Mouse (Mus musculus): ENCODE measurements at regions not wholly inside any gene's neighbourhood (a gene's known extent, or its start where the extent isn't known, plus 50 kb on each side); places are given as distances from the start of the nearest gene placed in this dataset.

DNA sequence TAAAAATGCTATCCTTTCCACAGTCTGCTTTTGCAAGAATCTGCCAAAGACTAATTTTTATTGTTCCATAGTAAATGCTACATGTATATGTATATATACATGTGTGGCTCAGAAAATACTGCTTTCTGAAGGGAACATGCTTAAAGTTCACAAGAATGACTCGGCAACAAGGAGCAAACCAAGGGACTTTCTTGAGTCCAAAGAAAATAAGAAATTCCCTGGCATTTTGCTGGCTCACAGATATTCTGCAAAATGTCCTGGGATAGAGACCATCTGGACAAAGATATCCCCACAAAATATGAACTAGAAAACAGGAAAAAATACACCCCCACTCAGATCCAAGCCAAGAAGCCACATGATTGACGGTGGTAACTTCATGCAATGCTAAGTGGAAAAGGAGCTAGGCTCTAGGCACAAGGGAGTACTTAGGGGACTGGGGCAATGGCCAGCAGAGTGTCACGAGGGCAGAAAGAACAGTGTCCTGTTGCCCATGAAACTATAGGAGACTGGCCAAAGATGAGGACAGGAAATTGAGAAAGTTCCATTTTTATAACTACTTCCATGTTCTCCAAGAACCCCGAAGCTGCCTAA, 274.3 kb upstream of the Acvr2a start:
- ATAC-seq: no peak

DNA sequence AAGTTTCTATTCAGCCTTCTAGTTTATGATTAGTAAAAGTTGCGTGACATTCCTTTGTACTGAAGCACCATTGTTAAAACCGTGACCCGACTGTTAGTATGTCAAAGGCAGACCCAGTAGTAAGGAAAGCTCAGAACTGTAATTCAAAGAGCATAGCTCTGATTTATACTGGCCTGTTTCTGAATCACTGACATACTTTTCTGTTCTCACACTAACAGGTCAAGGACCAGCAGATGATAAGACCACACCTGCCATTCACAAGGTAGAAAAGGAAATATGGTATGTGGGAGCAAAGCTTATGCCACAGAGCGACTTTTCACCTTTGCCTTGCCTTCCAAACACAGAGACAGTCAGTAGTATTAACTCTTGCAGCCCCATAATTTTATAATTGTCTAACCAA, 269.5 kb upstream of the Acvr2a start:
- ATAC-seq: no peak

DNA sequence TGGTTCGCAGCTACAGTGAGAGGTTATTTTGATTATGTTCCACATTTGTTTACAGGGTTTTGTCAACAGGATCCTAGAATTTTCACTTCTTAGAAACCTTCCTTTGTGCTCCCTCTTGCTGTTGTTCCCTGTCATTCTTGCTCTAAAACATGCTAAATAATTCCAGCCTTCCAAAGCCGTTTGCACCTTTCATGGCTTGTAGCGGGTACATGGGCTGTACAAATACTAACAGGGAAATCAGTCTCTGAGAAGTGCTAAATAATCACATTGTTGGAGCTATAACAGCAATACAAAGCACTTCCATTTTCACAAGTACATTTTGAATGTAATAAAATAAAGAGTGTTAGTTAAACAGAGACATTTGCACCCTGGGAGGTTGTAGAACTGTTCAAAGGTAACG, 268.8 kb upstream of the Acvr2a start:
- no peak for ATAC-seq

DNA sequence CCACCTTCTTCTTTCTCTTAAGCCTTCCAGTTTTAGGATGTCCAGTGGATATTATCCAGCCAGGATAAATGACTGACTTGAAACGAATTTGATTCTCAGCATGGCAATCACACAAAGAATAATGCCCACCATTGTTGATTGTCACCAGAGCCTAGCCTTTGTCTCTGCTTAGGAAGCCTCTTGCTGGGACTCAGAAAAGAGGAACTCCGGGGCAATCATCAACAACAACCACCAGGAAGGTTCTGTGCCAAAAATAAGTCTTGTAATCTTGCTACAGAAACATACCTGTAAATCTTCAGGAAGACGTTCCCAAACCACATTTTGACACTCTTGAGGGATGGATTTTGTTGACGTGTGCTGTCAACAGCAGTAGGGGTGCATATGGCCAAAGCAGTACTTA, 268.2 kb upstream of the Acvr2a start:
- no peak for ATAC-seq

DNA sequence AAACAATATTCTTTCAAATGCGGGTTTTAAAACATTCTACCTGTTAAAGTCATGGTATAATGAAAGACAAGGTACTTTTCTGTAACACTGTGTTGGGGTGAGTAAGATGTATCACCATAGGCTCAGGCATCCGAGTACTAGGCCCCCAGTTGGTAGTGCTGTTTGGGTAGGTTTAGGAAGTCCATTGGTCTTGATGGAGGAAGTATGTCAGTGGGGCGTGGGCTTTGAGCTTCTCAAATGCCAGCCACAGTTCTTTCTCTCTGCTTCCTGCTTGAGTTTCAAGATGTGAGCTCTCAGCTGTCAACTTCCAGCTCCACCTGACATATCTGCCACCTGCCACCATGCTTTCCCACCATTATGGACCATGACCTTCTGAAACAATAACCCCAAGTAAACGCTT, 267.7 kb upstream of the Acvr2a start:
- ATAC-seq: no peak

DNA sequence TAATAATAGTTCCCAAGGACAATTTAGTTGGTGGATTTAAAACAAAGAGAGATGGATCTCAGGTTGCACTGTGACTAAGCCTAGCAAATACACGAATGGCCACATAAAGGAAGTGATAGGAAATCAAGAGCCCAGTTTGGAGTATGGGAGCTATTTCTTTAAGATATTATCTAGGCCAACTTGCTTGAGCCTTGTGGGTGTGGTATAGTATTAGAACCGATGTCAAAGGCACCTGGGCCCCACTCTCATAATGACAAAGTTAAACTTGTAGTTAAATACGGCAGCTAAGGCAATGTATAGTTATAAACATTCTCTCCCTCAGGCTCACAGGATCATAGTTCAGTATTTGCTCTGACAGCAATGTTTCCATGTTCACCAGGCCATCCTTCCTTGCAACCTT, 257.3 kb upstream of the Acvr2a start:
- no peak for ATAC-seq

DNA sequence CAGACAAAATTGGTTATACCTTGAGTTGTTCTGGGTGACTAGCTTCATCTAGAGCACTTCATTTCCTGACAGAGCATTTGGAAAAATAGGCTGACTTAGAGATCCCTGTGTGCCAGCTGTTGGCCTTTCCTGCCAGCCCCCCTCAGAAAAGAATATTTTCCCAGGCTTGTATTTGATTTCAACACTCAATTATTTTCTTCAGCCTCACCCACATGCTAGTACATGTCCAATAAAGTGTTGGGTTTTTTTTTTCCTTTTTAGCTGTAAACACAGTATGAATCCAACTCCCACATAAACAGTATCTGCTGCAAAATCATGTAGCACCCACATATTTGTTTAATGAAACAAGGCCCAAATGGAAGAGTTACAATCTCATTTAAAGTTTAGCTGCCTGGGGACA, 256.8 kb upstream of the Acvr2a start:
- no peak for ATAC-seq

DNA sequence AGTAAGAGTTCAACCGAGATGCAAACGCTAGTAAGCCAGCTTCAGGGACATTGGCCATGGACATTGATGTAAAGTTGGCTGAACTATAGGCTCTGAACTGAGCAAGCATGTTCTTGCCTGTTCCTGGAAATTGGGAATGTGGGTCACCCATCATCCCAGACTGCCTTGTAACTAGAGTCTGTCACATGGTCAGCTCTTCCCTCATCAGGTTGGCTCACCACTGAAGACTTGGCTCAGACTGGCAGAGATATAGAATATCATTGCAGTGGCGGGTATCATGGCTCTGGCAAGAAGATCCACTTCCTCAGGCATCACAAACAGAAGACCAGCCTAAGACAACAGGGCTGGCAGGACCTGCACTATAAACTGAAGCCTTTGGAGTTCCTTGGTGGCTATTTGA, 255.3 kb upstream of the Acvr2a start:
- no peak for ATAC-seq

DNA sequence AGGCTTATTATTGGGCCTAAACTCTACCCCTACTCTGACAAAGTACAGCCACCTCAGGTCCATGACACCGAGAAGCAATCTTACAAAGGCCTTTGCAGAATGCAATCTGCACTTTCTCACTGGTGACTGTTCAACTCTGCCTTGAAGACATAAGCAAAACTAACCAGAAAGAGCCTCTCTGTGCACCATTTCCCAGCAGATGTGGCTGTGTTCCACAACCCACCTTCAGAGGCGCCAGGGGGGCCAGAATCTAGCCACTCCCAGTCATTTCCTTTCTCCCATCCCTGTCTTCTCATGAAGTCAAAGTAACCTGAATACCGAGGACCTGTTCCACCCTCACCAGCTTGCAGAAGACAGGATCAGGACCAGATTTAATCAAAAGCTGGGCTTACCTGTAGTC, 250.3 kb upstream of the Acvr2a start:
- no peak for ATAC-seq

DNA sequence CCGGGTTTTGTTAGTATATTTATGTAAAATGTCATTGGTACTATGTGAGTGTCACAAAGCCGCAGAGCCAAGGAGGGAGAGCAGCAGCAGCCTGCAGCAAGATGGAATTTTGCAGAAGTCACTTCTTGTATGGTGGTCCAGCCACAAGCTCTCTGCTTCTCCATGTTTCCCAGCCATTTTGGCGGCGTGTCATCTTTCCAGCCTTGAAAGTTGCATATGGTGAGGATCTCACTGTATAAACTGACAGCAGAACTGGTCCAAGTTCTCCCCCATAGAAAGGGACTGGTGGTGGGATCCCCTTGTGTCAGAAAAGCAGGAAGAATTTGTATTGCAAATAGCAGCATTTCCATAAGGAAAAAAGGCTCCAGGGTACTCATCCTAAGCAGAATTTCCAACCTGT, 249.7 kb upstream of the Acvr2a start:
- ATAC-seq: no peak

DNA sequence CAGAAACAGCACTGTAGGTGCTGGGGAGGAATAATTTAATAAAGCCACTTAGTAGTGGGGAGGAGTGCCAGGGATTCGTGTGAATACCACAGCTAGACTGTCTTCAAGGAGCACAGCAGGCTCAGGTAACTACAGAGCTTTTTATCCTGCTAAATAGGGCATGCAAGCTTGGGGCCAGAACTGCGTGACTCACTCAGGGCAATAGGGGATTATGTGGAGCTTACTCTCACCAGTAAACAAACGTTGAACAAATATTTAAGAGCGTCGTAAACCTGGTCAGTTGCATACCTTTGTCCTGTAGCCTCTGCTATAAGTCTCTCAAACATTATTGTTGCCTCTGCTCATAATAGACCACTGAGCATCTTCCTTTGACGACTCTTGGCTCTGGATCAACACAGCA, 246.0 kb upstream of the Acvr2a start:
- no peak for ATAC-seq

DNA sequence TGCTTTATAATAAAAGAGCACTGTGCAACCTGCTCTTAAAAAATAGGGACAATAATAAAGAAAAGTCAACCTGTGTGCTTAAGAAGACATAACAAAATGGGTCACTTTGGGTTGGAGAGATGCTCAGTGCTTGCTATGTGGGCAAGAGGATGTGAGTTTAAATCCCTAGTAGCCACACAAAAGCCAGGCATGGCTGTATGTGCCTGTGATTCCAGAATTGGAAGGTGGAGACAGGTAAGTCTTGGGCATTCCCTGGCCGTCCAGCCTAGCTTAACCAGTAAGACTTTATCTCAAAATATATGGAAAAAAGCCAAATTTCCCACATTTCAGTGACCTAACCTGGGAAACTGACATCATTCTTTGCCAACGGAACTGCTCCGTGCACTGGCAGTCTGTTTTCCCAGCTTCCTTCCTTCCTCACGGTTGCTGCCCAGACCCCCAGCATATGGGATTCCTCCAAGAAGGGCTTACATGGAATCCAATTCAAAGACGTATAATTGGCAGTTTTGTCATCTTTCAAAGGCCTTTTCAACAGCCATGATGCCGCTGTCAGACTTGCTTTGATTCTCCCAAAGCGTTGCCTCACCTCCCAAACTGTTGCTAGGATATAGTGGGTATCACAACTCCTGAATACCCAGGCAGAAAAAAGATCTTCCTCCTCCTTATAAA, 227.6 kb upstream of the Acvr2a start:
- no peak for ATAC-seq

DNA sequence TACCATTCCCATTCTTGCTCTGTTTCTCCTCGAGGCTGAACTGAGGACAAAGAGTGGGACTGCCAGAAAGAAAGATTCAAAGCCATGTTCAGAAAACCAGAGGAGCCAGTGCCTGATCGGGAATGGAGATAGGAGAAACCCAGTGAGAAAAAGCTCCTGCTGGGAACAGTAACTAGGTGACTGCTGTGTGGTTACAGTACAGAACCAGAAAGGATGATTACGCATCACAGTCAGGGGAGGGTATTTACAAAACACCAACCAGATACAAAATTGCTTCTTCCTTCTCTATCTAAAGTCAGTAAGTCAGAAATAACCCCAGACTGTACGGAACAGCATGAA, 227.1 kb upstream of the Acvr2a start:
- no peak for ATAC-seq

DNA sequence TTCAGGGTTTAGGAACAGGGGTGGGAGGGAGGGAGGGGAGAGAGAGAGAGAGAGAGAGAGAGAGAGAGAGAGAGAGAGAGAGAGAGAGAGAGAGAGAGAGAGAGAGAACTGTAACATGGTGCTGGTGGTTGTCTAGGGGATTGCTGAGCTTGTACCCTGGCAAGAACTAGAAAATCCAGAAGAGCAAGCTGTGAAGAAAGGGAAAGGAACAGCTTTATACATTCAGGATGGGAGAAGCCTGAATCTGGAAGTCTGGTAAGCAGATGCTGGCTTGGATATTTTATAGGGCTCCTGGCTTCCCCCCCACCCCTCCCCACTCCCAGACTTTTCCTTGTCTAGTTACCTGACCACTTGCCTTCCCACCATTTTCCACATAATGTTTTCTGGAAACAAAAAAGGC, 224.2 kb upstream of the Acvr2a start:
- ATAC-seq: no peak

DNA sequence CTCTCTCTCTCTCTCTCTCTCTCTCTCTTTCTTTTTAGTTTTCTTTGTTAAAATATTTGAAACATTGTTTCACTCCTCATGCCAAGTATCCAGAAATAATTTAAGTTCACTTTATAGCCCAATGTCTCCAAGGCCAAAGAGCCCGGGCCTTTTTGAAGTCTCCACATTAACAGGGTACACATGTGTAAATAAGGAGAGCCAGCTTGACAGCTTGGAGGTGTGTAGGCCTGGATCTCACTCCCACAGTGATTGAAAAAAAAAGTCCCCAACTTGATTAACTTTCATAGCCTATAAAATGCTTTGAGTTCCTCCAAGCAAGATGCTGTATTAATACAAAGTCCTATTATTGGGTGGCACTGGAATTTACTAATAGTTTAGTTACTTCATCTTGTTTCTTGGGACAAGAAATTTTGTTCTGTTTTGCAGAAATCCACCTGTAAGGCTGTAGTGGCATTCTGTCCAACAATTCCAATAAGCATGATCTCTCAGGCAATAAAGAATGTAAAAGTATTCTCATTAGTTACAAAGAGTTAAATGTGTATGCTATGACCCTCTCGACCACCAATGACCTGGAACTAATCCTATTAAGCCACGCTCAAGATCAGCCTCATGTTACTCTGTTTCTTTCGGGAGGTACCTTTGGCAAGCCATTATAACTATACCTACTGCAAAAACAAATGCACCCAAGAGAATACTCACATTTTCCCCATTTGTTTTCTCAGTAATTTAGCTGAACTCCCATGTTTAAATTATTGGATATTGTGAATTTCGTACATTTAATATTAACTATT, 215.9 kb upstream of the Acvr2a start:
- ATAC-seq: no peak

DNA sequence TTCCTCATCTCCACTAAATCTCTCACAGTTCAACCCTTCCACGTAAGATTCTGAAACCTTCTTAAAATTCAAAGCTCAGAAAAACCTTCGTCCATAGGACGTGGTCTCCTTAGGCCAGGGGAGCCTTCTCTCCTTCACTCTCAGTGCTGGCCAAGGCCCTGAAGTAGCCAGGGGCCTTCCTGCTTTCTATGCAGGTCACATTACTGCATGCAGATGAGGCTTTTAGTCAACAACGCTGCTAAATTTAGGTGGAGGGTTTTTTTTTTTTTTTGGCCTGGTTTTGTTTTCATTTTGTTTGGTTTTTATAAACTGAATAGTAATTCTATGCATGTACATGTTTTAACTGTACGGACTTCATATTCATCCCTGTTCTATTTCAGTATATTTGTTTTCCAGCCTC, 214.5 kb upstream of the Acvr2a start:
- ATAC-seq: no peak

DNA sequence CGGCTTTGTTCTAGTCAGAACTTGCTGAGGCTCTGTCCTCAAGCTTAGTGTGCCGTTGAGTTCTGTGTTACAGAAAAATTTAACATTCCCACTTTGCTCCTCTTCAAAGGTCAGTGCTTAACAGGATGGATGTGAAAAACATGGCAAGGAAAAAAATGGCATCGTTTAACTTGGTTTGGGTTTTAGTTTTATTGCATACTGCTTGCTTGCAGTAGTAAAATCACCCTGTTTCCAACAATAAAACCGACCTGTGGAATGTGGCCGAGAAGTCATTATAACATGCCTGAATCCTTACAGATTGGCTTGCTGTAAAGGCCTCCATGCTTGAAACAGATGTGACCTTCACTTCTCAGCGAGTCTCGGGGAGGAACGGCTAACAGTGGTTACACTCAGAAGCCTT, 212.1 kb upstream of the Acvr2a start:
- ATAC-seq: no peak

DNA sequence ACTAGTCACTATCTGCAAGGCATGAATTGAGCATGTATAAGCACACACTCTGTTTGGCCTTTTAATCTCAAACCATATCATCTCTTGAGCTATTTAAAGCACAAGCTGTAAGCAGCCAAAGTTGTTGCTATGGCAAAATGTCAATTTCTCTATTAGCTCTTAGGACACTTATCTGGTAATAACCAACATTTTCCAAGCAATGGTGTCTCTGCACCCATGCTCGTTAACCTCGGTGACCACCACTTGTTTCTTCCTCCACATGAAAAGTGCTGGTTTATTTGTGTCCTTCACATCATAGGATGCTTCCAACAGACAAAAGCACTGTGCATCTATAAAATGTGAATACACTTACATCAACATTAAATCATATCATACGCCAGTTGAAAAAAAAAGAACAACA, 204.4 kb upstream of the Acvr2a start:
- ATAC-seq: no peak

DNA sequence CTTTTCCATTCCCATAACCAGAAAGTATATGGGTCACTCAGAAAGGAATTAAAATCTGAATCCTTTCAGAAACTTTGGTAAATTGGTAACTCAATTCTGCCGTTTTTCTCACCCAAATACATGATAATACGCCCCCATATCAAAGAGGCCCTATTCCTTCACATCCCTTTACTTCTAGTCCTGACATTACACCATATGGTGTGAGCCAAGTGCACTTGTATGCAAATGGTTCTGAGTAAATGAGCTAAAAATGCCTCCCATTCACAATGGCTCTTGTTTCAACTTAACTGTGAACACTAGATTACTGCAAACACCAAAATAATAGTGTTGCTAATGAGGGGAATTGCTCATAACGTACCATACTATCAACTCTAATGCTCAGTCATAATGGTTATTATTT, 201.7 kb upstream of the Acvr2a start:
- no peak for ATAC-seq

DNA sequence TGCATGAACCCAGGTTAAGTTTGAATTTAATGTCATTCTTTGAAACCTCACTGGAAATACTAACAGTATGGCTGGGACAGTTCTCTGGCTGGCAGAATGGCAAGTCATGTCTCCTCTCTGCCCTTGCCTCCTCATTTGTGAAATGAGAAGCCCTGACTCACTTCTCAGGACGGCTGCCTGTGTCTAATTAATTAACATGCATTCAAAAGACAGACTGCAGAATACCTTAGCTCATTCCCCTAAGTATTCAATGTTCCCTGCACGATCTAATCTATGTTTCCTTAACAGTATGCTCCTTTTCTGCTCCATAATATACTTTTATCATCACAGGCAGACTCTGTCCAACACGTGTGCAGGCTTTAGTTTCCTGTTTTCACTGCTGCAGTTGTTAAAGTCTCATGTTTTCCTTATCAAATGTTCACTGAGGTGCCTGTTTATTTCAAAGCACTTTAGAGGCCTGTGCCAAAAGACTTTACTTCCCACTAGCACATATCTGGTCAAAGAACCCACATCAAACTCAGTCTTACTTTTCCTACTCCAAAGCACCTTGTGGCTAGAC, 196.7 kb upstream of the Acvr2a start:
- no peak for ATAC-seq

DNA sequence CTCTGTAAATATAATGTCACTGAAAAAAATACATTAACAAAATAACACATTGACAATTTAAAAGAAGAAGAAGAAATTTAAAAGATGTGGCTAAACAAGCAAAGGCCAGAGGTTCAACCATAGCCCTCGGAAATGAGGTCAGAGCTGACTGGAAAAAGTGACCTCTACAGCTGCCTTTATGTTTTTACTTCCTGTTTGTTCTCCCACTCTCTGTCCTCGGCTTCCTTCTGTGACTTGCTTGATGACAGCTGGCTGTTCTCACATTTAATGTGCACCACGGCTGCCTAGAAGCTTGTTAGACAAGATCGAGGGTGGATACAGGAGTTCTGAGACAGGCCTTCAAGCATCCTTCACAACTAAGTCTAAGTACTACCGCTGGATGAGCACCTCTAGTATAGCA, 194.9 kb upstream of the Acvr2a start:
- no peak for ATAC-seq

DNA sequence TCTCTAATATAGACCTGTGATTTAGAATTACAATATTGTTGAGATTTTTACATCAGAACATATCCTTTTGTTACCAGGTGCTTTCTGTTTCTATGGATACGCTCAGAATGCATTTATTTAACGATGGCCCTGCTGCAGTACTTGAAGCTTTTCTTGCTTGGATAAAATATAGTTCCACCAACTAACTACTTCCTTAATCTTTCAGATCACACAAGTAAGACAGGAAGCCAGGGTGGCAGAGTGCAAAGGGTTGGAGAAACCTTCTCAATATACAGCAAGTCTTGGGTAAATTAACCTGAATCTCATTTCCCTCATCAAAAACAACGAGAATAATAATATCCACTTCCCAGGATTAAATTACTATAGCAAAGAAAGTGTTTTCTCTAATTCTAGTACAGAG, 193.1 kb upstream of the Acvr2a start:
- no peak for ATAC-seq

DNA sequence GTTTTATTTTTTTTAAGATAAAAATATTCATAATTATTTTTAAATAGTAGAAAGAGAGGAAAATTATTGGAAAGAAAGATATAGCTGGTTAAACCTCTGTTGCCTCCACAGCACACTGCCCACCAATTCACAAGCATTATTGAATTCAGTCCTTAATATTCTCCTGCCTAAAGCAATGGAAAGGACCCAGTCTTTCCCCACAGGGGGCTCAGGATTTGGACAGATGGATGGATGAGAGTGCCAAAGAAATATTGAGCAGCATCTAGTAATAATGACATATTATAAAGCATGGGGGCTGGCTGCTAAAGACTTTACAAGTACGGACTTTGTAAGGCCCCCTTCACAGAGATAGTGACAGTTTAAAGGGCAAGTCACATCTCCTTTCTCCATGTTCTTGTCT, 191.6 kb upstream of the Acvr2a start:
- no peak for ATAC-seq

DNA sequence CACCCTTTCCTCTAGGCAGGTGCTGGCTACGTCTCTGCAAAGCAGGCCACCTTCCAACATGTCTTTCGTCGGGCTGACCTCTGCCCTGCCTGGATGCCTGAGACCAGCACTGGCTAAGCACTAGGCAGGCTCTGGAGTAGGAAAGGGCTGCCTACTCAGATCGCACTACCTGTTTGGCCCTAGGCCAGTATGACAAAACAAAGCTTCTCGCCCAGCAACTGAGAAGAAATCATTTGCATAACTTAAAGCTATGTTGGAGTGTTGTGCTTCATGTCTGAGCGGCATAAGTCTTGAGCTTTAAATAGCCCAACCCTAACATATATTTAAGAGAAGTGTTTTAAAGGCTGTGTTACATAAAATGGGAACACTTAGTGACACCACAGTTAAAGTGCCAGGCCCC, 189.9 kb upstream of the Acvr2a start:
- ATAC-seq: no peak
